Mouse (Mus musculus) colon, adult 2 months (tissue): ENCODE results near the gene 1110065P20Rik. TPM values are rescaled to one million over a fixed set of nuclear protein-coding genes. Genes with fewer than 3 reads are reported as not detected.

Experiments used
- polyA plus RNA-seq: library from polyadenylated mRNA; depleted of rRNA; stranded (reverse); fragments of >200 nt; gene quantifications from 2 replicates; pipeline ENCODE4 v1.2.3, GENCODE M21; 2012; rRNA removed

1110065P20Rik gene
- polyA plus RNA-seq: 51.9 and 63.5 TPM in 2 replicates

GRCm38 (mm10) chr4:124850933-124851658, at the start of gene 1110065P20Rik:
Gene 1110065P20Rik (minus strand): TSS chr4:124851196.

GRCm38 (mm10) chr4:124880599-124880998, 29.6 kb upstream of the 1110065P20Rik start, which contains the start of gene Epha10:
Gene Epha10 (plus strand): TSS chr4:124880899.

GRCm38 (mm10) chr4:124861283-124862188, 10.5 kb upstream of the 1110065P20Rik start, which contains the start of gene Maneal:
Gene Maneal (minus strand): TSS chr4:124862171.

GRCm38 (mm10) chr4:124850261-124850913, 609 bp downstream of the 1110065P20Rik start, which contains the start of gene Yrdc:
Gene Yrdc (plus strand): TSS chr4:124850679.

GRCm38 (mm10) chr4:124801552-124802308, 49.3 kb downstream of the 1110065P20Rik start, which contains the start of gene Mtf1:
Gene Mtf1 (plus strand): TSS chr4:124802104.

Other genes with a start within 250 kb of the 1110065P20Rik start
- gene 3100002H09Rik, start 240.4 kb downstream of the 1110065P20Rik start, polyA plus RNA-seq: not detected in 2 replicates
- gene Pou3f1, start 194.4 kb downstream of the 1110065P20Rik start, polyA plus RNA-seq: 0.17 and 0.45 TPM in 2 replicates
- 4.1 and 5.3 TPM in 2 replicates for gene Utp11, start 157.6 kb downstream of the 1110065P20Rik start, polyA plus RNA-seq
- gene Fhl3, start 150.5 kb downstream of the 1110065P20Rik start, polyA plus RNA-seq: 12.4 and 13.7 TPM in 2 replicates
- 7.4 and 8.9 TPM in 2 replicates for gene Sf3a3, start 136.4 kb downstream of the 1110065P20Rik start, polyA plus RNA-seq
- 15.3 and 17.7 TPM in 2 replicates for gene Inpp5b, start 109.3 kb downstream of the 1110065P20Rik start, polyA plus RNA-seq
- 7.2 and 8.0 TPM in 2 replicates for gene Mtf1, start 49.1 kb downstream of the 1110065P20Rik start, polyA plus RNA-seq
- 35.8 and 36.2 TPM in 2 replicates for gene Yrdc, start 517 bp downstream of the 1110065P20Rik start, polyA plus RNA-seq
- gene Maneal, start 11.0 kb upstream of the 1110065P20Rik start, polyA plus RNA-seq: 0.57 and 0.60 TPM in 2 replicates
- gene Epha10, start 29.7 kb upstream of the 1110065P20Rik start, polyA plus RNA-seq: 0.06 TPM in 1 of 2 replicates, not detected in the other
- 9.9 and 11.3 TPM in 2 replicates for gene 9930104L06Rik, start 85.9 kb upstream of the 1110065P20Rik start, polyA plus RNA-seq
- gene Cdca8, start 88.1 kb upstream of the 1110065P20Rik start, polyA plus RNA-seq: 16.3 and 16.6 TPM in 2 replicates
- 3.4 and 4.2 TPM in 2 replicates for gene Rspo1, start 135.2 kb upstream of the 1110065P20Rik start, polyA plus RNA-seq
- 8.3 and 9.2 TPM in 2 replicates for gene Gnl2, start 165.4 kb upstream of the 1110065P20Rik start, polyA plus RNA-seq
- 0.05 and 0.09 TPM in 2 replicates for gene Dnali1, start 214.5 kb upstream of the 1110065P20Rik start, polyA plus RNA-seq
- gene Snip1, start 215.5 kb upstream of the 1110065P20Rik start, polyA plus RNA-seq: 7.1 and 8.4 TPM in 2 replicates
- 8.8 and 9.2 TPM in 2 replicates for gene Meaf6, start 233.9 kb upstream of the 1110065P20Rik start, polyA plus RNA-seq